Mouse (Mus musculus) liver, embryonic 13.5 days (tissue): ENCODE results near the gene Npcd. TPM values are rescaled to one million over a fixed set of nuclear protein-coding genes. Genes with fewer than 3 reads are reported as not detected.
A peak's percentile ranks its signal among the peaks of the same experiment; 100 is the strongest.

ENCODE experiments used
- ATAC-seq: fragments of 200-750 bp; cut with Nextera tagmentation; 2 replicates; pipeline ENCODE4 v1.8.0; 2017; ENCODE audit warnings: low read depth, mild to moderate bottlenecking, moderate number of reproducible peaks, moderate library complexity
- DNase-seq: peaks from one replicate; pipeline ENCODE4 v3.0.0; 2022
- H3K27ac ChIP-seq: fragments of 300-500 bp; sonication (generic); 2 replicates; pipeline ENCODE4 v1.5.1; 2015; ENCODE audit warnings: moderate library complexity, mild to moderate bottlenecking, inconsistent platforms
- H3K27me3 ChIP-seq: fragments of 300-500 bp; sonication (generic); 2 replicates; pipeline ENCODE4 v1.6.1; 2015; ENCODE audit warnings: mild to moderate bottlenecking, inconsistent platforms
- H3K36me3 ChIP-seq: fragments of 300-500 bp; sonication (generic); 2 replicates; pipeline ENCODE4 v1.6.1; 2015; ENCODE audit warnings: mild to moderate bottlenecking, inconsistent platforms
- H3K4me1 ChIP-seq: fragments of 300-500 bp; sonication (generic); replicated peaks from 2 replicates; pipeline ENCODE4 v1.6.1; 2015; ENCODE audit warnings: inconsistent platforms
- H3K4me2 ChIP-seq: fragments of 300-500 bp; sonication (generic); 2 replicates; pipeline ENCODE4 v1.6.1; 2015; ENCODE audit warnings: inconsistent platforms, mild to moderate bottlenecking, moderate library complexity
- H3K4me3 ChIP-seq: fragments of 300-500 bp; sonication (generic); replicated peaks from 2 replicates; pipeline ENCODE4 v1.5.1; 2015; ENCODE audit warnings: mild to moderate bottlenecking, inconsistent platforms
- H3K9ac ChIP-seq: fragments of 300-500 bp; sonication (generic); 2 replicates; pipeline ENCODE4 v1.6.1; 2015; ENCODE audit warnings: mild to moderate bottlenecking, inconsistent platforms
- H3K9me3 ChIP-seq: fragments of 300-500 bp; sonication (generic); replicated peaks from 2 replicates; pipeline ENCODE4 v1.6.1; 2016; ENCODE audit warnings: inconsistent platforms
- WGBS: fragments of 180-500 bp; shearing (Covaris S2); methylation state at CpG from one replicate; pipeline ENCODE4 v1.1.7; 2015; ENCODE audit not compliant: insufficient replicate concordance; 5-methylcytosine and 5-hydroxymethylcytosine counted together
- polyA plus RNA-seq: library from polyadenylated mRNA; unstranded; fragments of >200 nt; fragmentation: Nextera tagmentation; extraction: Ambion mirVana; gene quantifications from 2 replicates; pipeline ENCODE4 v1.2.1, GENCODE M21; 2015

Npcd gene
- polyA plus RNA-seq, 1 experiment from 2014 or later: not detected

- H3K27ac ChIP-seq: no peak overlapping the region
- no peaks in the 10 kb centered on the region for H3K27me3 ChIP-seq
- no peaks in the 10 kb centered on the region for H3K9me3 ChIP-seq
- no peak overlapping the region for H3K4me2 ChIP-seq
- ATAC-seq (no peak), DNase-seq (no peak)
- no peaks in the 10 kb centered on the region for H3K36me3 ChIP-seq
- no peaks in the 10 kb centered on the region for H3K4me1 ChIP-seq
- WGBS: 69% methylated on average over 9 of the region's 9 CpGs
- no peak overlapping the region for H3K4me3 ChIP-seq
- no peak overlapping the region for H3K9ac ChIP-seq
These were observed 25.8 kb upstream of the Npcd start for GRCm38 (mm10) chr15:79859821-79860220.

- Histone ChIP-seq H3K36me3 (no peaks in the 10 kb centered on the region), H3K4me3 (no peak overlapping the region), H3K27ac (no peak overlapping the region), H3K9me3 (no peaks in the 10 kb centered on the region), H3K27me3 (no peaks in the 10 kb centered on the region), H3K9ac (no peak overlapping the region), H3K4me2 (no peak overlapping the region), H3K4me1 (no peaks in the 10 kb centered on the region)
- DNase-seq (no peak), ATAC-seq (no peak)
- 67% methylated on average over 5 of the region's 5 CpGs for WGBS
These were observed 24.9 kb upstream of the Npcd start for GRCm38 (mm10) chr15:79858979-79859378.

- H3K4me3 ChIP-seq: no peak overlapping the region
- no peak for DNase-seq
- H3K9me3 ChIP-seq: 0 out of 2 replicates have a peak, but pooled peaks cover 4% of the 10 kb centered on the region
- H3K27ac ChIP-seq: no peak overlapping the region
- ATAC-seq: no peak
- 70% methylated on average over 2 of the region's 2 CpGs for WGBS
- no peak overlapping the region for H3K9ac ChIP-seq
- H3K4me2 ChIP-seq: no peak overlapping the region
- H3K27me3 ChIP-seq: peaks cover 12% of the 10 kb centered on the region
- no peaks in the 10 kb centered on the region for H3K4me1 ChIP-seq
- no peaks in the 10 kb centered on the region for H3K36me3 ChIP-seq
These were observed 16.1 kb upstream of the Npcd start for GRCm38 (mm10) chr15:79850143-79850542.

GRCm38 (mm10) chr15:79847100-79847499, 13.1 kb upstream of the Npcd start:
- 0 out of 2 replicates have a peak, but pooled peaks cover 4% of the 10 kb centered on the region for H3K9me3 ChIP-seq
- no peak overlapping the region for H3K4me3 ChIP-seq
- 25% methylated on average over 5 of the region's 5 CpGs for WGBS
- ATAC-seq (no peak), DNase-seq (no peak)
- no peaks in the 10 kb centered on the region for H3K4me1 ChIP-seq
- no peak overlapping the region for H3K27ac ChIP-seq
- peaks cover 18% of the 10 kb centered on the region for H3K27me3 ChIP-seq
- H3K9ac ChIP-seq: no peak overlapping the region
- no peak overlapping the region for H3K4me2 ChIP-seq
- no peaks in the 10 kb centered on the region for H3K36me3 ChIP-seq

GRCm38 (mm10) chr15:79845986-79846385, 11.9 kb upstream of the Npcd start:
- H3K4me3 ChIP-seq: no peak overlapping the region
- H3K36me3 ChIP-seq: no peaks in the 10 kb centered on the region
- ATAC-seq (no peak), DNase-seq (no peak)
- H3K9me3 ChIP-seq: 0 out of 2 replicates have a peak, but pooled peaks cover 4% of the 10 kb centered on the region
- 50% methylated on average over 4 of the region's 4 CpGs for WGBS
- H3K9ac ChIP-seq: no peak overlapping the region
- H3K4me2 ChIP-seq: no peak overlapping the region
- H3K27ac ChIP-seq: no peak overlapping the region
- peaks cover 22% of the 10 kb centered on the region for H3K27me3 ChIP-seq
- no peaks in the 10 kb centered on the region for H3K4me1 ChIP-seq

- no peaks in the 10 kb centered on the region for H3K4me1 ChIP-seq
- 67% methylated on average over 3 of the region's 3 CpGs for WGBS
- ATAC-seq (no peak), DNase-seq (no peak)
- no peak overlapping the region for H3K27ac ChIP-seq
- no peaks in the 10 kb centered on the region for H3K36me3 ChIP-seq
- H3K4me3 ChIP-seq: no peak overlapping the region
- no peaks in the 10 kb centered on the region for H3K9me3 ChIP-seq
- no peak overlapping the region for H3K4me2 ChIP-seq
- peaks cover 24% of the 10 kb centered on the region for H3K27me3 ChIP-seq
- H3K9ac ChIP-seq: no peak overlapping the region
These were observed 8.9 kb upstream of the Npcd start for GRCm38 (mm10) chr15:79842985-79843384.

GRCm38 (mm10) chr15:79840281-79840680, 6.2 kb upstream of the Npcd start:
- Histone ChIP-seq H3K27ac (no peak overlapping the region), H3K36me3 (no peaks in the 10 kb centered on the region), H3K4me2 (no peak overlapping the region), H3K9me3 (no peaks in the 10 kb centered on the region), H3K9ac (no peak overlapping the region), H3K4me1 (no peaks in the 10 kb centered on the region), H3K27me3 (peaks cover 19% of the 10 kb centered on the region), H3K4me3 (no peak overlapping the region)
- DNase-seq (no peak), ATAC-seq (no peak)
- WGBS: 37% methylated on average over 2 of the region's 2 CpGs

- Histone ChIP-seq H3K27me3 (peaks cover 15% of the 10 kb centered on the region), H3K27ac (0 out of 2 replicates have a peak overlapping the region, but pooled peaks have one; percentile 29), H3K4me2 (peak overlapping the region; percentile 89), H3K4me1 (peaks cover 40% of the 10 kb centered on the region), H3K36me3 (0 out of 2 replicates have a peak, but pooled peaks cover 6% of the 10 kb centered on the region), H3K4me3 (0 out of 2 replicates have a peak overlapping the region, but pooled peaks have one; percentile 77), H3K9ac (no peak overlapping the region), H3K9me3 (no peaks in the 10 kb centered on the region)
- DNase-seq (no peak), ATAC-seq (no peak)
- WGBS: 66% methylated on average over 9 of the region's 9 CpGs
These were observed 834 bp upstream of the Npcd start for GRCm38 (mm10) chr15:79834881-79835260.

GRCm38 (mm10) chr15:79833251-79834050, 586 bp downstream of the Npcd start:
- Histone ChIP-seq H3K4me3 (peak overlapping the region; percentile 77), H3K4me2 (peak overlapping the region; percentile 89), H3K4me1 (peaks cover 52% of the 10 kb centered on the region), H3K27me3 (peaks cover 10% of the 10 kb centered on the region; the same call in 1 of the 2 replicates), H3K9ac (peak overlapping the region; percentile 85), H3K27ac (peak overlapping the region; percentile 66), H3K9me3 (no peaks in the 10 kb centered on the region), H3K36me3 (peaks cover 12% of the 10 kb centered on the region; the same call in 1 of the 2 replicates)
- peak; percentile 41 for ATAC-seq
- DNase-seq: peak; percentile 21
- under 1% methylated on average over 41 of the region's 41 CpGs for WGBS

GRCm38 (mm10) chr15:79832064-79832900, 1.8 kb downstream of the Npcd start:
- Histone ChIP-seq H3K4me3 (peak overlapping the region; percentile 77), H3K9ac (peak overlapping the region; percentile 85; the same call in 1 of the 2 replicates), H3K27me3 (peaks cover 10% of the 10 kb centered on the region; the same call in 1 of the 2 replicates), H3K4me2 (peak overlapping the region; percentile 89), H3K9me3 (no peaks in the 10 kb centered on the region), H3K27ac (0 out of 2 replicates have a peak overlapping the region, but pooled peaks have one; percentile 66), H3K4me1 (peaks cover 55% of the 10 kb centered on the region), H3K36me3 (peaks cover 19% of the 10 kb centered on the region)
- ATAC-seq (no peak), DNase-seq (peak; percentile 60)
- WGBS: 38% methylated on average over 18 of the region's 18 CpGs

- no peak overlapping the region for H3K4me2 ChIP-seq
- peak; percentile 57 for DNase-seq
- no peak overlapping the region for H3K4me3 ChIP-seq
These were observed 3.6 kb downstream of the Npcd start for GRCm38 (mm10) chr15:79830388-79830787.

More at GRCm38 (mm10) chr15:79830388-79830787, 3.6 kb downstream of the Npcd start:
- H3K27me3 ChIP-seq: peaks cover 5% of the 10 kb centered on the region; the same call in 1 of the 2 replicates
- H3K36me3 ChIP-seq: peaks cover 19% of the 10 kb centered on the region
- H3K27ac ChIP-seq: no peak overlapping the region
- H3K9me3 ChIP-seq: no peaks in the 10 kb centered on the region
- H3K4me1 ChIP-seq: peaks cover 55% of the 10 kb centered on the region
- no peak overlapping the region for H3K9ac ChIP-seq
- no peak for ATAC-seq
- WGBS: 14% methylated on average over 4 of the region's 4 CpGs
